Mouse (Mus musculus): ENCODE measurements around the gene Dennd6b. TPM values are rescaled to one million over a fixed set of nuclear protein-coding genes. Genes with fewer than 3 reads are reported as not detected.
A peak's percentile ranks its signal among the peaks of the same experiment; 100 is the strongest.

Gene Dennd6b
- 29.7 and 40.1 TPM in 2 replicates for polyA plus RNA-seq (2016; fragmentation: Nextera tagmentation; extraction: Ambion mirVana)

GRCm38 (mm10) chr15:89196313-89196706, at the start of gene Dennd6b:
Gene Dennd6b (minus strand): TSS chr15:89196496.
- Histone ChIP-seq H3K27me3 (ENCODE audit: insufficient read depth, poor library complexity, severe bottlenecking) (no peaks in the 10 kb centered on the region), H3K9me3 (no peaks in the 10 kb centered on the region), H3K27ac (peak within 1 kb of the TSS; percentile 100), H3K36me3 (peaks cover 19% of the 10 kb centered on the region), H3K4me1 (replicated peaks) (peaks cover 23% of the 10 kb centered on the region), H3K4me3 (peak within 1 kb of the TSS; percentile 95)
- WGBS = under 1% methylated on average over 38 of the region's 38 CpGs
- DNase-seq (ENCODE audit: low spot score) = peak; percentile 97

GRCm38 (mm10) chr15:89241025-89241424, 44.7 kb upstream of the Dennd6b start:
- H3K4me3 ChIP-seq = no peak overlapping the region
- no peaks in the 10 kb centered on the region for H3K27me3 ChIP-seq (ENCODE audit: insufficient read depth, poor library complexity, severe bottlenecking)
- DNase-seq (ENCODE audit: low spot score) = no peak
- H3K36me3 ChIP-seq = peaks cover 54% of the 10 kb centered on the region
- H3K27ac ChIP-seq = no peak overlapping the region
- H3K9me3 ChIP-seq = no peaks in the 10 kb centered on the region
- 77% methylated on average over 2 of the region's 2 CpGs for WGBS
- H3K4me1 ChIP-seq (replicated peaks) = no peaks in the 10 kb centered on the region

GRCm38 (mm10) chr15:89239751-89240392, 43.6 kb upstream of the Dennd6b start:
- peaks cover 45% of the 10 kb centered on the region for H3K36me3 ChIP-seq
- no peaks in the 10 kb centered on the region for H3K27me3 ChIP-seq (ENCODE audit: insufficient read depth, poor library complexity, severe bottlenecking)
- H3K4me3 ChIP-seq = no peak overlapping the region
- DNase-seq (ENCODE audit: low spot score) = no peak
- H3K4me1 ChIP-seq (replicated peaks) = no peaks in the 10 kb centered on the region
- WGBS = 71% methylated on average over 3 of the region's 3 CpGs
- 0 out of 2 replicates have a peak overlapping the region, but pooled peaks have one; percentile 14 for H3K27ac ChIP-seq
- H3K9me3 ChIP-seq = no peaks in the 10 kb centered on the region

GRCm38 (mm10) chr15:89234052-89234451, 37.8 kb upstream of the Dennd6b start:
- WGBS = 86% methylated on average over 4 of the region's 4 CpGs
- no peaks in the 10 kb centered on the region for H3K9me3 ChIP-seq
- no peak overlapping the region for H3K4me3 ChIP-seq
- DNase-seq (ENCODE audit: low spot score) = no peak
- H3K27ac ChIP-seq = no peak overlapping the region
- H3K27me3 ChIP-seq (ENCODE audit: insufficient read depth, poor library complexity, severe bottlenecking) = no peaks in the 10 kb centered on the region
- H3K36me3 ChIP-seq = peaks cover 18% of the 10 kb centered on the region
- no peaks in the 10 kb centered on the region for H3K4me1 ChIP-seq (replicated peaks)

- H3K27me3 ChIP-seq (ENCODE audit: insufficient read depth, poor library complexity, severe bottlenecking) = no peaks in the 10 kb centered on the region
- peaks cover 18% of the 10 kb centered on the region for H3K36me3 ChIP-seq
- no peak overlapping the region for H3K27ac ChIP-seq
- H3K9me3 ChIP-seq = no peaks in the 10 kb centered on the region
- H3K4me3 ChIP-seq = no peak overlapping the region
- 59% methylated on average over 2 of the region's 2 CpGs for WGBS
- H3K4me1 ChIP-seq (replicated peaks) = no peaks in the 10 kb centered on the region
- DNase-seq (ENCODE audit: low spot score) = no peak
Observed at GRCm38 (mm10) chr15:89233586-89233985, 37.3 kb upstream of the Dennd6b start.

- H3K4me1 ChIP-seq (replicated peaks) = peaks cover 25% of the 10 kb centered on the region
- H3K27ac ChIP-seq = no peak overlapping the region
- DNase-seq (ENCODE audit: low spot score) = no peak
- WGBS = 90% methylated on average over 2 of the region's 2 CpGs
- peaks cover 5% of the 10 kb centered on the region; the same call in 1 of the 2 replicates for H3K9me3 ChIP-seq
- peaks cover 24% of the 10 kb centered on the region for H3K36me3 ChIP-seq
- H3K4me3 ChIP-seq = no peak overlapping the region
- H3K27me3 ChIP-seq (ENCODE audit: insufficient read depth, poor library complexity, severe bottlenecking) = no peaks in the 10 kb centered on the region
Observed at GRCm38 (mm10) chr15:89215611-89216233, 19.4 kb upstream of the Dennd6b start.

GRCm38 (mm10) chr15:89214953-89215352, 18.7 kb upstream of the Dennd6b start:
- Histone ChIP-seq H3K36me3 (peaks cover 24% of the 10 kb centered on the region), H3K9me3 (peaks cover 5% of the 10 kb centered on the region; the same call in 1 of the 2 replicates), H3K4me3 (no peak overlapping the region), H3K4me1 (replicated peaks) (peaks cover 30% of the 10 kb centered on the region), H3K27me3 (ENCODE audit: insufficient read depth, poor library complexity, severe bottlenecking) (no peaks in the 10 kb centered on the region), H3K27ac (no peak overlapping the region)
- no peak for DNase-seq (ENCODE audit: low spot score)
- WGBS = 94% methylated on average over 3 of the region's 3 CpGs

- Histone ChIP-seq H3K36me3 (peaks cover 24% of the 10 kb centered on the region), H3K27me3 (ENCODE audit: insufficient read depth, poor library complexity, severe bottlenecking) (no peaks in the 10 kb centered on the region), H3K4me1 (replicated peaks) (peaks cover 32% of the 10 kb centered on the region), H3K4me3 (no peak overlapping the region), H3K27ac (no peak overlapping the region; the same call in 1 of the 2 replicates), H3K9me3 (peaks cover 5% of the 10 kb centered on the region; the same call in 1 of the 2 replicates)
- DNase-seq (ENCODE audit: low spot score) = no peak
- 94% methylated on average over 3 of the region's 3 CpGs for WGBS
Observed at GRCm38 (mm10) chr15:89213517-89213916, 17.2 kb upstream of the Dennd6b start.

- Histone ChIP-seq H3K27me3 (ENCODE audit: insufficient read depth, poor library complexity, severe bottlenecking) (no peaks in the 10 kb centered on the region), H3K9me3 (peaks cover 5% of the 10 kb centered on the region; the same call in 1 of the 2 replicates), H3K36me3 (peaks cover 23% of the 10 kb centered on the region), H3K4me1 (replicated peaks) (peaks cover 32% of the 10 kb centered on the region), H3K4me3 (peak overlapping the region; percentile 91), H3K27ac (peak overlapping the region; percentile 99)
- no peak for DNase-seq (ENCODE audit: low spot score)
- 58% methylated on average over 6 of the region's 6 CpGs for WGBS
Observed at GRCm38 (mm10) chr15:89212495-89212894, 16.2 kb upstream of the Dennd6b start.

GRCm38 (mm10) chr15:89211716-89212461, 15.6 kb upstream of the Dennd6b start:
- no peaks in the 10 kb centered on the region for H3K27me3 ChIP-seq (ENCODE audit: insufficient read depth, poor library complexity, severe bottlenecking)
- H3K4me1 ChIP-seq (replicated peaks) = peaks cover 32% of the 10 kb centered on the region
- DNase-seq (ENCODE audit: low spot score) = no peak
- H3K27ac ChIP-seq = peak overlapping the region; percentile 99
- H3K36me3 ChIP-seq = peaks cover 17% of the 10 kb centered on the region
- WGBS = 1% methylated on average over 35 of the region's 35 CpGs
- peaks cover 5% of the 10 kb centered on the region; the same call in 1 of the 2 replicates for H3K9me3 ChIP-seq
- peak overlapping the region; percentile 91 for H3K4me3 ChIP-seq

GRCm38 (mm10) chr15:89210915-89211715, 14.8 kb upstream of the Dennd6b start, which contains the start of gene Ppp6r2:
Gene Ppp6r2 (plus strand): TSS chr15:89211553.
- 3% methylated on average over 73 of the region's 73 CpGs for WGBS
- DNase-seq (ENCODE audit: low spot score) = peak; percentile 86
- H3K9me3 ChIP-seq = no peaks in the 10 kb centered on the region
- no peaks in the 10 kb centered on the region for H3K27me3 ChIP-seq (ENCODE audit: insufficient read depth, poor library complexity, severe bottlenecking)
- H3K27ac ChIP-seq = peak within 1 kb of the TSS; percentile 99
- peak within 1 kb of the TSS; percentile 91 for H3K4me3 ChIP-seq
- peaks cover 32% of the 10 kb centered on the region for H3K4me1 ChIP-seq (replicated peaks)
- H3K36me3 ChIP-seq = peaks cover 9% of the 10 kb centered on the region
